Mouse (Mus musculus) stomach, embryonic 16.5 days (tissue): Measurements from ENCODE around the gene Acyp1. TPM values are rescaled to one million over a fixed set of nuclear protein-coding genes. Genes with fewer than 3 reads are reported as not detected.

Experiments
- ATAC-seq: fragments of 200-750 bp; cut with Nextera tagmentation; 2 replicates; pipeline ENCODE4 v1.8.0; 2017; ENCODE audit warnings: moderate number of reproducible peaks, moderate TSS enrichment; ENCODE audit not compliant: insufficient read depth, low FRiP score
- H3K27ac ChIP-seq: fragments of 300-500 bp; sonication (generic); 2 replicates; pipeline ENCODE4 v1.5.1; 2014; ENCODE audit warnings: low read length
- H3K27me3 ChIP-seq: fragments of 300-500 bp; sonication (generic); 2 replicates; pipeline ENCODE4 v1.6.1; 2014; ENCODE audit warnings: low read length, control low read depth, mixed read lengths; ENCODE audit not compliant: control insufficient read depth, insufficient read depth
- H3K36me3 ChIP-seq: fragments of 300-500 bp; sonication (generic); 2 replicates; pipeline ENCODE4 v1.6.1; 2014; ENCODE audit warnings: low read length; ENCODE audit not compliant: control insufficient read depth, insufficient read depth
- H3K4me1 ChIP-seq: fragments of 300-500 bp; sonication (generic); 2 replicates; pipeline ENCODE4 v1.6.1; 2014; ENCODE audit warnings: low read length, control low read depth, mixed read lengths; ENCODE audit not compliant: control insufficient read depth, insufficient read depth
- H3K4me2 ChIP-seq: fragments of 300-500 bp; sonication (generic); 2 replicates; pipeline ENCODE4 v1.6.1; 2014; ENCODE audit warnings: low read depth, low read length, mixed read lengths
- H3K4me3 ChIP-seq: fragments of 300-500 bp; sonication (generic); replicated peaks from 2 replicates; pipeline ENCODE4 v1.5.1; 2014; ENCODE audit warnings: mild to moderate bottlenecking, low read length
- H3K9ac ChIP-seq: fragments of 300-500 bp; sonication (generic); 2 replicates; pipeline ENCODE4 v1.6.1; 2014; ENCODE audit warnings: low read length
- H3K9me3 ChIP-seq: fragments of 300-500 bp; sonication (generic); replicated peaks from 2 replicates; pipeline ENCODE4 v1.6.1; 2016; ENCODE audit warnings: low read length, control low read depth; ENCODE audit not compliant: control insufficient read depth
- WGBS: fragments of 180-500 bp; shearing (Covaris S2); extraction: QIAGEN DNeasy Blood & Tissue Kit; methylation state at CpG from one replicate; pipeline ENCODE4 v1.1.7; 2014; 5-methylcytosine and 5-hydroxymethylcytosine counted together
- microRNA-seq: library from miRNA; unstranded; fragments of <30 nt; microRNA quantifications from one replicate; pipeline ENCODE4, GENCODE M21; 2016
- polyA plus RNA-seq: library from polyadenylated mRNA; unstranded; fragments of >200 nt; fragmentation: Nextera tagmentation; extraction: Ambion mirVana; gene quantifications from 2 replicates; pipeline ENCODE4 v1.2.1, GENCODE M21; 2015

Gene Acyp1
- polyA plus RNA-seq, 1 experiment from 2014 or later = 50.6 TPM

DNA sequence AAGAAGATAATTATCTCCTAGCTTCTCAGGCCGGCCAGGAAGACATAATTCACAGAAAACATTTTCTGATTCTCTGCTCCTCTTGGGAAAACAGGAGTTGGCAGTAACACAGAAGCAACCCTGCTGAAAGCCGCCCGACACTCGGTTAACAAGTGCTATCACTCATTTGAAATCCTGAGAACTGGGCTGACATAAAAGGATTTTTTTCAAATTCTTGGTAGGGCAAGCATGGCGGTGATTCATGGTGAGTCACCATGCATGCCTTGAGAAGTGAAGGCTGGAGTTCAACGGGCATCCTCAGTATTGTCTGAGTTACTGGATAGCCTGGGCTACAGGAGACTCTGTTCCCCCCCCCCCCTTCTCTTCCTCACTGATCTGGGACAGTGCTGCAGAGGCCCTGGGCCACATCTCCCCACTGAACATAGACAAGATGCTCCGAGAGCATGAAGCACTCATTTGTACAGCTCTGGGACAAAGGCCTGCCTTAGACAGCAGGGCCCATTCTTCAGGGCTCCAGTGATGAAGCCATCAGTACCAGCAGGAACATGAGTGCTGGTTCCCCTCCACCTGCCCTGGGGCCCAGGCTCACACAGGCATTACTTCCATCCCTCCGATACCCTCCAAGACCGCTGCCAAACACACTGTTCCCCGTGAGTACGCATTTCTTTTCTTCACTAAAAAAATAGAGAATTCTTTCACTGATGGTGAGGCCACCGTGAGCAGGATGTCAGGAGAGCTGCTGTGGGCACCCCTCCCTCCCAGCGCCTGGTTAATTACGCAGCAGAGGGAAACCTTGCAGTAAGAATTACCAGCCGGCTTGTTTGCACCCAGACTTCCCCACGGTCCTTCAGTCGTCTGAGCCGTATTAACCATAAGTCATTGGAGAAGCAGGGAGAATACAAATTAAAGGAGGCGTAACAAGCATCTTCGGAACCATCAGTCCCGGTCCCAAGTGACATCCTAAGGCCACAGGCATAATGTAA is 54.6 kb downstream of the Acyp1 start:
- no peak for ATAC-seq
- H3K4me3 ChIP-seq = no peak overlapping the region
- no peak overlapping the region for H3K4me2 ChIP-seq
- H3K27me3 ChIP-seq = no peaks in the 10 kb centered on the region
- WGBS = 76% methylated on average over 21 of the region's 21 CpGs
- no peaks in the 10 kb centered on the region for H3K9me3 ChIP-seq
- H3K4me1 ChIP-seq = no peaks in the 10 kb centered on the region
- H3K36me3 ChIP-seq = no peaks in the 10 kb centered on the region
- no peak overlapping the region for H3K9ac ChIP-seq
- H3K27ac ChIP-seq = no peak overlapping the region

DNA sequence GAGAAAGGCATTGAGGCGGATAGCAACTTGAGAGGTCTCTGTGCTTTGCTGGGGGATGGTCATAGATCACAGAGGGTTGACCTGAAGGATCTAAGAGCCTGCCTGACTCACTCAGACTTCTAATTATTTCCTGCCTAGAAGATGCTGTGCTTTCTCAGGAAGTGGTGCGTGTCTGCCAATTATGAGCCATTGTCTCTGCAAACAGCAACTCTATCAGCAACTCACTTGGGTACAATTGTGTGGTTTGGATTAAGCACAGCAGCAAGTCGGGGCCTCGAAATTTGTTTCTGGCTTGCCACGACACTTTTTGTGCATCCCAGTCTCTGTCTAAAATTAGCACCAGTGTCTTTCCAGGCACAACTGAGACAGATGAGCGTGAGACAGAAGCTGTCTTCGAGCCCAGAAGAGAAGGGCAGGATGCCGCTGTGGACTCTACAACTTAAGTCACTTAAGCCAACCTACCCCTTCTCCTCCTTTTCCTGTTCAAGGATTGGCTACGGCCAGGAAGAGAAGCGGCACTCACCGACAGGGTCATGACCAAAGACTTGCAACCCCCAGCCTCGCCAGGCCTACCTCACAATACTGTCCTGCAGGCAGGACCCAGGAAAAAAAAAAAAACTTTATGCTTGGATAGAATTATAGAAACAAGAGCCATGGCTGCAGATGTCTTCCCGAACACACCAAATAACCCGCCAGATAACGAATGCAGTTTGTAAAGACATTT is 60.2 kb downstream of the Acyp1 start:
- Histone ChIP-seq H3K27me3 (no peaks in the 10 kb centered on the region), H3K4me1 (peaks cover 8% of the 10 kb centered on the region; the same call in 1 of the 2 replicates), H3K4me3 (no peak overlapping the region), H3K9ac (no peak overlapping the region; the same call in 1 of the 2 replicates), H3K4me2 (no peak overlapping the region), H3K36me3 (peaks cover 9% of the 10 kb centered on the region; the same call in 1 of the 2 replicates), H3K9me3 (no peaks in the 10 kb centered on the region), H3K27ac (peak overlapping the region; percentile 27; the same call in 1 of the 2 replicates)
- 68% methylated on average over 15 of the region's 15 CpGs for WGBS
- ATAC-seq = no peak

DNA sequence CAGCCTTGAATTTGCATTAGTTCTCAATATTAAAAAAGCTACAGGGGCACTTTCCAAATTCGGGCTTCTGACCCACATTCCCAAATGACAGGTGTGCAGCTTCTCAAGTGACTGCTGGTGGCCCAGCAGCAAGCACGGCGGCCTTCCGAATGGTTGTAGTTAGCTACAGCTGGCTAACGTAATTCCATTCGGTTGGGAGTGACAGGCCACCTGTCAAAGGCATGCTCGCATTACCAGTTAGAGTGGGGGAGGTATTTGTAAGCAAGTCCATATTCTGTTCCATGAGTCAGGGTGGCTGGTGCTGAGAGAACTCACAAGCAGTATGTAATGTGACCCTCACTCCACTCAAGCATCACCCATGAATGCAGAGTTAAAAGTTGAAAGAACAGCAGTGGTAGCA is 61.0 kb downstream of the Acyp1 start:
- no peak overlapping the region for H3K4me2 ChIP-seq
- H3K36me3 ChIP-seq = peaks cover 9% of the 10 kb centered on the region; the same call in 1 of the 2 replicates

More for the DNA sequence above, 61.0 kb downstream of the Acyp1 start:
- no peaks in the 10 kb centered on the region for H3K9me3 ChIP-seq
- no peak overlapping the region for H3K9ac ChIP-seq
- no peak for ATAC-seq
- H3K4me3 ChIP-seq = no peak overlapping the region
- no peaks in the 10 kb centered on the region for H3K27me3 ChIP-seq
- H3K27ac ChIP-seq = no peak overlapping the region; the same call in 1 of the 2 replicates
- 51% methylated on average over 7 of the region's 7 CpGs for WGBS
- peaks cover 8% of the 10 kb centered on the region; the same call in 1 of the 2 replicates for H3K4me1 ChIP-seq

Small RNA genes lying within 50 kb of the gene (microRNA-seq; reads per million reads assigned to microRNA genes)
- not detected for gene Mir6938

Other genes starting within 250 kb of the Acyp1 start
- 2.9 and 3.0 TPM in 2 replicates for gene Prox2, start 177.7 kb downstream of the Acyp1 start, polyA plus RNA-seq
- 113 TPM in 2 replicates for gene Dlst, start 177.6 kb downstream of the Acyp1 start, polyA plus RNA-seq
- 1.3 and 1.8 TPM in 2 replicates for gene Rps6kl1, start 137.2 kb downstream of the Acyp1 start, polyA plus RNA-seq
- gene Pgf, start 110.6 kb downstream of the Acyp1 start, polyA plus RNA-seq = 14.9 and 16.3 TPM in 2 replicates
- gene Eif2b2, start 69.0 kb downstream of the Acyp1 start, polyA plus RNA-seq = 72.9 and 82.5 TPM in 2 replicates
- 6.6 and 8.4 TPM in 2 replicates for gene Mlh3, start 17.8 kb downstream of the Acyp1 start, polyA plus RNA-seq
- gene Zc2hc1c, start 153 bp upstream of the Acyp1 start, polyA plus RNA-seq = 2.0 and 2.1 TPM in 2 replicates
- 16.8 and 17.1 TPM in 2 replicates for gene Nek9, start 50.9 kb upstream of the Acyp1 start, polyA plus RNA-seq
- gene Tmed10, start 86.4 kb upstream of the Acyp1 start, polyA plus RNA-seq = 383 and 401 TPM in 2 replicates
- gene Fos, start 185.5 kb upstream of the Acyp1 start, polyA plus RNA-seq = 16.1 and 21.1 TPM in 2 replicates